Mouse (Mus musculus): ENCODE measurements at regions not wholly inside any gene's neighbourhood (a gene's known extent, or its start where the extent isn't known, plus 50 kb on each side); places are given as distances from the start of the nearest gene placed in this dataset.

DNA sequence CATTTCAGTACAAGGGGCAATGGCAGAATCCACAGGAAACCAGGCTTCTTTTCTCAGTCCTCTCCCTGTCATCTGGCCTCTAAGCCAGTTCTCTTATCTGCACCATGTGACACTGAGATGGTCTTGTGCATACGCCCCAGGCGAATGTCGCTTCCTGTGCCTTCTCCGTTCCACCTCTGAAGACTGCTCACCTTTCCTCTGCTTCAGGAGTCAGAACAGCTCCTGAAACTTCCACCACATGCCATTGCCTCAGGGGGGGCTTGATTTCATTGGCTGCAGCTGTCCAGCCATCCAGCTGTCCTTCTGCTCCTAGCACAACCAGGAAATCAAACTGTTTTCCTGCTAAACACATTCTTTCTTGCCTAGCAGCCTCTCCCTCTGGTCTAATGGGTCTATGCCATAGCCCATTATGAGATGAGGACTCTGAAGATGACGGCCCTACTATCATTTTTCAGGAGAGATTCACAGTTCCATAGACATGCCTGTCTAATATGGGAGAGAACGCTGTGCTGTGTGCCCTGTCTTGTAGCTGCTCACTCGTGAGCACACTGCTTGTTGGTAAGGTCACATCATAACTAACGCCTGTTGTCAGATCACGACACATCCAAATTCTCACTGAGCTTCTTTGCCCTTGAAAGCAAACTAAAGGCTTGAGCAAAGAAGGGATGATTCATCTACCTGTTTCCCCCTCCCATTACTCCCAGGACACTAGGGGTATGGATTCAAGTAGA lies 129.9 kb upstream of the Fmo9 start:
- no peak for DNase-seq

DNA sequence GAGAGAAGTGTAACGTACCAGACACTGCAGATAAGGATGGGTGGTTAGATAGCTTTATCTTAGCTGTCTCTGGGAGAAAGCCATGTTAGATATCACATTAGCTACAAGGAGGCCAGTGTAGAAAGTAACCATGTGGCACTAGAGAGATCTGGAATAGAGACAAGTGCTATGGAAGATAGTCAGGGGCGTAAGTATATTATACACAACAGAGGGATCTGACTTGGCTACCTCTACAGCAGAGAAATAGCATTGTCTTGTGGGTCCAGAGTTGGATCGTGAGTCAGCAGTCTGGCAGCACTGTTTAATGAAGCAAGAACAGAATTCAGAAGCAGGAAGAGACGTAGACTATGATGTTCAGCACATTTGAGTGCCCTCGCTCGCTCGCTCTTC lies 130.4 kb upstream of the Fmo9 start:
- no peak for DNase-seq

DNA sequence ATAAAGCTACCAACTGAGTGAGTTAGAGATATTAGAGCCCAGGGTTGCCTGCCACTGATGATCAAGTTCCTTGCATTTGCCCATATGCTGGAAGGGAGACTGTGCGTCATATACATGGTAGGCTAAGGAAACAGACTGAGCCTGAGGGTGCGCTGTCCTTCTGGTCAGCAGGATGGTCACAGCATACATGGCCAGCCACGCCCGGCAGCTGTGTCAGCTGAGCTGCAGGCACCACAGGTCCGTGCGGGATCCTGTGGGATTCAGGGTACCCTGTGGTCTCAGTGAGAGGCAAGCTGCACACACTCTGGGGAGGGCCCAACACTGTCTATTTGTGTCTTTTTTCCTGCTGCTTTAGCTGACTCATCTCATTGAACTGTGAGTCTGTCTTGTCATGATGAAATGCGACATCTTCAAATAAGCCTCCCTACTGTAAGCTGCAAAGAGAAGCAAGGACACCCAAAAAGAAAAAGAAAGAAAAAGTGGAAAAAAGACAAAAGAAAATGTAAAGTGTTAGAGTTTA lies 131.3 kb upstream of the Fmo9 start:
- DNase-seq, result no peak

DNA sequence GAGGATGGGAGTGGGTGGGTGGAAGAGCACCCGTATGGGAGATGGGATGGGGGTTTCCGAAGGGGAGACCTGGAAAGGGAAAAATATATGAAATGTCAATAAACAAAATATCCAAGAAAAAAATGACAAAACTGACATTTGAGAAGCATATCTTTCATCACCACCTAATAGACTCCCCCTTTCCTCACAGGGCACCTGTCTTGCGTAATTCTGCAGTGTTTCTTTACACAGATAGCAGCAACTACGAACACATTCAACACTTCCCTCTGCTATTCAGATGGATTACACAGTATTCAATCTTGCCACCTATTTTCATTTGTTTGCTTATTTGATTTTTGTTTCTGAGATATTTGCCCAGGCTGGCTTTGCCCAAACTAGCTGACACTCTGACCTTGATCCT lies 136.3 kb upstream of the Fmo9 start:
- DNase-seq, result no peak

DNA sequence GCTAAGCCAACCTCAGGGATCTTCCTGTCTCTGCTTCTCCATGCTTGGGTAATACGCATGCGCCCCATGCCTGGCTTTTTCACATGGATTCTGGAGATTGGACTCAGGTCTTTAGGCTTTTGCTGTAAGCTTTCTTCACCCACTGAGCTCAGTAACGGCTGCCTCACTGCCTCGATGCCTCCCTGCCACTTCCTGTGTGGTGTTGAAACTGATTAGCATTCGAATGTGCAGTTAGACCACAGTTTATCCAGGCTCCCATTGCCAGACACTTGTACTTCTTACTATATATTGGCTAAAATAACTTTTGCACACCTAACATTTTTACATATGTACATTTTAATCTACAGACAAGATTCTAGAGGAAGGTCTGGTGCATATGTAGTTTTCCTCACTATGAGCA lies 137.0 kb upstream of the Fmo9 start:
- no peak for DNase-seq

DNA sequence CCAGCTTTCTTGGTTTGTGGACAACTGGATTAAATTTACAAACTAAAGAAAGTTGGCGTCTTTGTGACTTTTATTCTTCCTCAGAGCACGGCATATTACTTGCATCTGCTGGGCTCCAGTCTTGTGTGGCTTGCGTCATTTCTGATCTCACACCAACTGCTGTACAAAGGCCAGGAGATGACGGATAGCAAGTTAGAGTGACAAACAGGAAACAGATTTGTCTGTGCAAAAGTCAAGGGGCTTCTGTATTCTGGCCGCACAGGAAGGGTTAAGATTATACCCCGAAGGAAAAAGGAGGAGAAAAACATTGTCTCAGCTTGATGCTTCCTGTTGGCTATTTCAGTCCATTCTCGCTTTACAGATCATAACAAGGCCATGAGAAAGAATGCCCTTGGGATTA lies 137.8 kb upstream of the Fmo9 start:
- peak in 1 of 2 experiments; percentile 13 for DNase-seq

DNA sequence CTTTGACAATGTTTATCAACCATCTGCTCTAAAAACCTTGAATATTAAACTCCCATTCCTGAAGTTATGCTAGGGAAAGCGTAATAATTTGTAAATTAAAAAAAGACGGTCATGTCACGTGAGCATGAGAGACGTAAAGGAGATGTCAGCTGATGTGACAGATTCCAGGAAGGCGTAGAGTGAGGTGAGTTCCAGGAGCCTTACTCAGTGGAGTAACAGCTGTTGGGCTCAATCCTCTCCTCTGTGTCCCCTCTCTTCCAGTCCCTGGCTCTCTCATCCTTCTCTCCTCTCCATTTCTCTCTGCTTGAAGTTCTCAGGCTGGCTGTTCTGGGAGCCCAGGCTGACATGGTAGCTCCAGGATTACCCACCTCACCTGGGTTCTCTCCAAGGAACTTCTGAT lies 138.4 kb upstream of the Fmo9 start:
- no peak for DNase-seq

DNA sequence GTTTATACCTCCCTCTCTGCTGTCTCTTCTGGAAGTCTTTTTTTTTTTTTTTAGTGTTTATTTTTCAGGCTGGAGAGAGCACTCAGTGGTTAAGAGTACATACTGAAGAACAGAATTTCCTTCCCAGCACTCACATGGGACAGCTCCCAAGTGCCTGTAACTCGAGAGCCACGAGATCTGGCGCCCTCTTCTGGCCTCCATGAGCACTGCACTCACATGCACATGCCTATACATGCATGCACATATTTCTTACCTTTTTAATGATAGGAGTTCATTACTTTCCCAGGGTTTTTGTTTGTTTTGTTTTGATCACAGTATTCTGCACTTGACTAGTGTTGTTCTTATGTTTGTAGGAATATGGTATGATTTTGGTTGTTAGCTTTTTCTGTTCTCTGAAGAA lies 139.5 kb upstream of the Fmo9 start:
- no peak for DNase-seq

DNA sequence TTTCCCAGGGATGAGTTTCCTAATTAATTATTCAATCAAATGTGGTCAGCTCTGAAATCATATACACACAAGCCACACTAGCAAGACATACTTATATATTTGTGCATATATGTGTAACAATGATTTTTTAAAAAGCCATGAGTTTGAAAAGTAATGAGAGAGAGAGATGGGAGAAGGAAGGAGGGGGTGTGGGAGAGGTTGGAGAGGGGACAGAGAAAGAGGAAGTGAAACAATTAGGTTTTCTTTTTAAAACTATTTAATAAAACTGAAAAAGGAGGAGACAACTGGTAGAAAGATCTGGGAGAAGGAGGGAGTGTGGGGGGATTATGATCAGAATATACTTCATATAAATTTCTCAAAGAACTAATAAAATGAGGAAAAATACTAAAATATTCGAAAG lies 155.7 kb upstream of the Fmo9 start:
- DNase-seq, result no peak

DNA sequence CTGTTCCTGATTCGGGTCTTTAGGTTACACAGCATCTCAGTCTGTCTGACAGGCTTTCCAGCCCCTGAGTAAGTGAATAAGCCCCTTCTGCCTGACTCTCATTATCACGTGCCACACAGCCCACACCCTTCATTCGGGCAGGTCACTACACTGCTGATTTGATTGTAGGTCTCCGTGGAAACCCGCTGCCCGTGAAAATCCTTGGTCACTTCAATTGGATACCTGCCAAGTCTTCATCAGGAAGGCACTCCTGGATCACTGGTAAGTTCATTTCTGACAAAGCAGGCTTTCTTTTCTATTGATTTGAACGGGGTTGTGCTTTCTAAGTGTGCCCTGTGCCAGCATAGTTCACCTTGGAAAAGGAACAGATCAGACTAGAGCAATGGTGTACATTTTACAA lies 158.2 kb upstream of the Fmo9 start:
- no peak for DNase-seq

DNA sequence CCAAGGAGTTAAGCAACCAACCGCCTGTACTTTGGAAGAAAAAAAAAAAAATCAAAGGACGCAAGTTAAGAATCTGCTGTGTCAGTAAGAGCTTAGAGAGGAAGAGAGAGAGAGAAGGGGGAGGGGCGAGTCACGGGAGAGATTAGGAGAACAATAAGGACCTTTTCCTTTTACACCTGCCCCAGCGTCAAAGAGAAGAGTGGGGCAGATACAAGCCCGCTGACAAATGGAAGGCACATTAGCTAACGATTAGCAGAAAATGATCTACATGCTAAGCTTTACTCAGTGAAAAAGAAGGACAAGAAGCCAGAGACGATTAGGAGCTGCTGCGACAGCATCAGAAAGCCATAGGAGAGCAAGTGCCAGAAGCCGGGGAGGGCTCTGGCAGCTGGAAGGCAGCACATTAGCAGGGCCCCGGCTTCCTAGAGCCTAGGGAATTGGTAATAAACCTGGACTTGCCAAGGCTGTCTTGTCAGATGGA lies 157.8 kb upstream of the Fam78b start:
- no peak for DNase-seq

DNA sequence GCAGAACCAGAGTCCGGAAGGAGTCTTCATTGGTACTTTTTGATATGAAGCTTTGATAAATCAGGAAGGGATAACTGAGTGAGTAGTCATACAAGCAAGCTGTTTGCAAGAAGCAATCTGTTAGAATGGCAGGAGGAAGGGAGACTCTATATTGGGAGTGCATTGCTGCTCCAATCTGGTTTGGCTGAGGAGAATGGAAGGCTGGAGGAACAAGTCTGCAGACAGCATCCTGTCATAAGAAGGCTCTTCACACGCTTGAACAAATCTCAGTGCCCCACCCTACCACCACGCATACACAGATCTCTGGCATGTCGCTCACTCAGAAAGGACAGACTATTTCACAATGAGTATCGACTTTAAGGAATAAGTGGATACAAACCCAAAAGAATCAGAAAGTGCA lies 154.7 kb upstream of the Fam78b start:
- DNase-seq, result no peak

DNA sequence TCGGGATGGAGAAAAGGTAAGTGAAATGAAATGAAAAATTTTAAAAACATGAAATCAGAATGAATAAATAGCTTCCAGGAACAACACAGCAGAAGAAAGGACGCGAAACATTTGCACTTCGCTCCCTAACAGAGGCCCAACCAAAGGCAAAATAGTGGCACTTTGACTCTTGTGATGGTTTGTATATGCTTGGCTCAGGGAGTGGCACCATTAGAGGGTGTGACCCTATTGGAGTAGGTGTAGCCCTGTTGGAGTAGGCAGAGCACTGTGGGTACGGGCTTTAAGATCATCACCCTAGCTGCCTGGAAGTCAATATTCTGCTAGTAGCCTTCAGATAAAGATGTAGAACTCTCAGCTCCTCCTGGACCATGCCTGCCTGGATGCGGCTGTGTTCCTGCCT lies 154.0 kb upstream of the Fam78b start:
- DNase-seq, result no peak

DNA sequence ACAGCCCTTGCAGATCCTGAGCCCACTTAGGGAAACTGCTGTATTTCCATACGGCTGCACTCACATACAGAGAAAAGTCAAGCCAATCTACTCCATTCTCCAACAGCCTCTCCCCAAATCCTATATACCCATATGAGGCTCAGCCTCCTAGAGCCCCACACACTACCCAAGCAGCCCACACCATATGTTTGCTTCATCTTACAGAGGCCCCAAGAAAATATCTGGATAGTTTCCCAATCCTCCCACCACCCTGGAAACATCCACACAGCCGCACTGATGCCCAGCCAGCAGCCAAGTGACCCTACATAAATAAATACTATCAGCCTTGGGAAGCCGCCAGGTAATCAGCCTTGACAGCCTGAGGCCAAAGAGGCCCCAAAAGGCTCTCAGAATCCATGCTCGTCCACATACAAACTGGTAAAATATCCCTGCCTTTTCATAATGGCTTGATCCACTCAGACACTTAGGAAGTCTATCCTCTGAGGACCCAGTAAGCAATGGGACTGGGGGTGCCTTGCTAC lies 153.1 kb upstream of the Fam78b start:
- DNase-seq, result peak; percentile 6 to 45

DNA sequence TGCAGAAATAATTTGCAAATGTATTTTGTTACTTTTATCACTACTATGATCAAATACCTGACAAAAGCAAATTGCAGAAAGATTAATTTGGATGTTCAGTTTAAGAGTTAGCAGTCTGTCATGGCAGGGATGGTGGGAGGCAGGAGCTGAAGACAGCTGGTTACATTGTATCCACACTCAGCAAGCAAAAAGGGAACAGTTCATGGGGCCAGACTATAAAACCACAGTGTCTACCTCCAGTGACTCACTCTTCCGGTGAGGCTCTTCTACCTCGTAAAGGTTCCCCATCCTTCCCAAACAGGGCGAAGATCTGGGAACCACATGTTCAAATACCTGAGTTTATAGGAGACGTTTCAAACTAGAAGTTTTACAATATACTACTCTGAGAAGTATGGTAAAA lies 145.2 kb upstream of the Fam78b start:
- no peak for DNase-seq

DNA sequence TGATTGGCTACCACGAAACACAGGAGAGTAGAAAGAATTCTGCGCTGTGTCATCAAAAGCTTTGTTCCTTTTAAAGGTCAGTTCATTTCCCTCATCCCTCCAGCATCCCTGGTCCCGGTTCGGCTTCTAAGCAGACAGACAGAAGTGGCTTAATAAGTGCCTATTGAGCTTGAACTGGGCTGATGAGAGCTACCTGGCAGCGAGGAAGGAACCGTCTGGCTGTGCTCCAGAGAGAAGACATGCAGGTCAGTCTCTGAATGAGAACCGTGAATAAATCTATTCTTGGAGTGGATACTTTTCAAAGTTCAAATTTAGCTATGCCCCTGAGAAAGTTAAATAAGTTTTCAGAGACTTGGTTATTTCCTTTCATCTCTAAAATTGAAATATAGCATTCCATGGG lies 135.0 kb upstream of the Fam78b start:
- DNase-seq, result no peak

DNA sequence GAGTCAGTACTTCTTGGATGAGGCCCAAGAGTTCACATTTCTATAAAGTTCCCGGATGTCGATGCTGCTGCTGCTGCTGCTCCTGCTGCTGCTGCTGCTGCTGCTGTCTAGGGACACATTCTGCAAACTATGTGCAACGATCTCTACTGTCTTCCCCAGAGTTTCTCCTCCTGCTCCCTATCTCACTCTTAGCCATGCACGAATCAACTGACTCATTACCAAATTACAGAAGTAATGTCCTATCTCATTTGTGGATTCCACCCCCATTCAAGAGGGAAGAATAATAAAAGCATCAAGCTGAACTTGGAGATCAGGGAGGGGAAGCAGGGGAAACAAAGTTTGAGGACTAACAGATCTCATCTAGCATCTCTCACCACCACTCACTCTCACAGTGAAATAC lies 130.0 kb upstream of the Fam78b start:
- DNase-seq, result no peak

DNA sequence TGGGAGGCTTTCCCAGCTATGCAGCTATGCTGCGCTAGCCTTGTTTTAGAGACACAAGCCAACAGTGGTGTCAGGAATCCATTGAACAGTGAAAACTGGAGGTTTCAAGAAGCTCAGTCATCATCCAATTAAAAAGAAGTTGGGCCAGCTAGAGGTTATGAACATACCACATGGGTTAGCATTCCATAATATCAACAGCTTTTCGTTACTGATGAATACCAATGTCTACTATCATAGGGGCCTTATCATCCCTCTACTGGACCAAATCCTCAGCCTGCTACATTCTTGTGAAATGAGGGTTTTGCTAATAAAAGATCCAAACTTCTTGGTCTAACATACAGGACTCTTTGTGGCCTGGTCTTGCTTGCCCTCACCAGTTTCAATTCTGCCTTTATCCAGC lies 124.8 kb upstream of the Fam78b start:
- DNase-seq, result no peak

DNA sequence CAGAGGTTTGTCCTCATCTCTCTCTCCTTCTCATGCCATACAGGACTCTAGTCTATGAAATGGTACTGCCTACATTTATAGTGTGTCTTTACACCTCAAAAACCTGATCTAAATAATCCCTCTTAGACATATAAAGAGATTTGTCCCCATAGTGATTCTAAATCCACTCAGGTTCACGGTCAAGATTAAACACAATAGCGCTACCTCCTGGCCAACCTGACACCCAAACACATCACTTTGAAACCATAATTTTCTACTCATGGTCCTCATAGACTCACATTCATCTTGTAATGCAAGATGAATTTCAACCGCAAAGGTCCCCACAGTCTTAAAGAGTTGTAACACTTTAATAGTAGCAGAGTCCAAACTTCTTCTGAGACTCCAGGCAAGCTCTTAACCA lies 118.0 kb upstream of the Fam78b start:
- no peak for DNase-seq

DNA sequence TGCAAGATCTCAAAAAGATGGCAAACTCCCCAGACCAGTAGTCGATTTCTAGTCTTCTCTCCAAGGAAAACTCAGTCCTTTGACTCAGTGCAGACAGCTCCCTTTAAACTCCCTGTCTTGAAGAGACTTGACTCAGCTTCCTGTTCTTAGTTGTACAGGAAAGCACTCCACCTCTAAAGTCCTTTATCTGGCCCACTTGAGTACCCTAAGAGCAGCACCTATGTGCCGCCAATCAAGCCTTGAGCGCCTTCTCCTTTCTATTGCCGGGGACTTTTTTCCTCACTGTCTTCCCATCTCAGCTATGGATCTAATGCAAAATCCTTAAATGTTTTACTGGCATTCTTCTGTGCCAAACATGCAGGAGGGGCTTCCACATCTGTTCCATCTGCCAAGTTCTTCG lies 105.3 kb upstream of the Fam78b start:
- DNase-seq, result no peak

DNA sequence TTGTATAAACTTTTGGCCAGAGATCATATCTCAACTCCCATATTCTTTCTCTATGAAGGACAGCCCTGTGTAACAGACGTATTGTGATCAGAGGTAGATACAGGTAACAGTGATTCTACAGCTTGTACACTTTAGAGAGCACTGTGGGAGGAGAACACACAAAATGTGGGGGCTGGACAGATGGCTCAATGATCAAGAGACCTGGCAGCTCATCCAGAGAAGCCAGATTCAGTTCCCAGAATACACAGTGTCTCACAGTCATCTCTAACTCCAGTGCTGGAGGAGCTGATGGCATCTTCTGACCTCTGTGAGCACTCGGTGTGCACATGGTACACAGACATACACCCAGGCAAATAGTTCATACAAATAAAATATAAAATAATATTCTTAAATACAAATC lies 102.5 kb upstream of the Fam78b start:
- DNase-seq, result no peak

DNA sequence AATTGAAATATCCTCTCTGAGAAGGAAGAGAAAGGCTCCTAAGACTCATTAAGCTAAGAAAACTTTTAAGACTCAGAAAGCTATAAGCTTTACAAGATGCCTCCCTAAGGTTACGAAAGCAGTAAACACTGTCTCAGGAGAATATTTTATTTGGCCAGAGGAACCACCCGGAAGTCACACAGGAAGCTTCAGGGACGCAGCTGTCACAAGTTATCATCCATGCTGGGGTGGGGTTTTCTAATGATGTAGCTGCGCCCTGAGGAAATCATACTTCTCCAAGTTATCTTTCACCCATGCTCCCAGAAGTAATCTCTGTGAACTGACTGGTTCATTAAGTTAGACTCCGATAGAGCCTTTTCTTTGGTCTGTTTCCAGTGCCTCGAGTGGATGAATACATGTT lies 102.0 kb upstream of the Fam78b start:
- DNase-seq, result no peak

DNA sequence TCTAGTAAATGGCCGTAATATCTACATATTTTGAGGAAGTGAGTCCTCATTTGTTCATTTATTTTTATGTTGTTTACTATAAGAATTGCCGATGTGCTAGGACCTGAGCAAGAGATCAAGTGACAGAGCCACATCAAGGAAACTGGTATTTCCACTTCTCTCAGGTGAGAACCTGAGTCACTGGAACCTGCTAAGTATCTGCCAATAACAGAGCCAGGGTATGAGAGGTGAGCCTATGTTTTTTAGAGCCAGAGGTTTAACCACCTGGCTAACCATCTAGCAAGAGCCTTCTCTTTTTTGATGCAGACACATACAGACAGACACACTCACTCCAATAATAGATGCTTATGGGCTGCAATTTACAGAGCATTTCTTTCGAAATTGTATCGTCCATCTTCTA lies 101.2 kb upstream of the Fam78b start:
- DNase-seq, result no peak

DNA sequence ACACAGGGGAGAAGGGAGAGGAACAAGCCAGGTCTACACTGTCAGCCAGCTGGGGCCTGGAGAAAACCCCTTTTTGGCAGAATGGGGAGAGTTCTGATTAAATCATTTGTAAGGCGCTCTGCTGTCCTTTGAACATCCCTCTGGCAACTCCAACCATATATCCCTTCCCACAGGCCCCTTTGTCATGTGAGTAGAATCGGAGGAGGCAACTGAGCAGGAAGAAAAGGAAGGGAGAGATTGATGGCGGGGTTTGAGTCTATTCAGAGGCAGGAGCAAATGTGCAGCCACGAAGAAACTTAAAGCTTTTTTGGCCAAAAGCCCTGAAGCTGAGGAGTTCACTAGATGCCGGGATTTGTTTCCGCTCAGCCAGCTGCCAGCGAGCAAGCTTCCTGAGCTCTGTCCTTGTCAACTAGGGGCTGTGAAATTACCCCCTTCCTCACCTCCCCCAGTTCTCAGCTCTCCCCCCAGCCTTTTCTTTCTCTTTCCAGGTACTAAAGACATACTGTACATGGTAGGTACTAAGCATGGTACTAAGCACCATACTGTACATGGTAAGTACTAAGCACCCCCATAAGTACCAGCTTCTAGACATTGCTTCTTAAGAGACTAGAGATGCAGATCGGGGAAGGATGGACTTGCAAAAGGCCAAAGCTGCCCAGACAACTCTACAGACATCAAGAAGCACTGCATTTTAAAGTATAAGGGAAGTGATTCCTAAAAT lies 100.6 kb upstream of the Fam78b start:
- no peak for DNase-seq

Measured in lung, postnatal 4 days (tissue).